Mouse (Mus musculus): ENCODE measurements around the gene Csk. TPM values are rescaled to one million over a fixed set of nuclear protein-coding genes. Genes with fewer than 3 reads are reported as not detected.

The Csk gene
- polyA plus RNA-seq, 1 experiment from 2014 or later, result 30.9 TPM

DNA sequence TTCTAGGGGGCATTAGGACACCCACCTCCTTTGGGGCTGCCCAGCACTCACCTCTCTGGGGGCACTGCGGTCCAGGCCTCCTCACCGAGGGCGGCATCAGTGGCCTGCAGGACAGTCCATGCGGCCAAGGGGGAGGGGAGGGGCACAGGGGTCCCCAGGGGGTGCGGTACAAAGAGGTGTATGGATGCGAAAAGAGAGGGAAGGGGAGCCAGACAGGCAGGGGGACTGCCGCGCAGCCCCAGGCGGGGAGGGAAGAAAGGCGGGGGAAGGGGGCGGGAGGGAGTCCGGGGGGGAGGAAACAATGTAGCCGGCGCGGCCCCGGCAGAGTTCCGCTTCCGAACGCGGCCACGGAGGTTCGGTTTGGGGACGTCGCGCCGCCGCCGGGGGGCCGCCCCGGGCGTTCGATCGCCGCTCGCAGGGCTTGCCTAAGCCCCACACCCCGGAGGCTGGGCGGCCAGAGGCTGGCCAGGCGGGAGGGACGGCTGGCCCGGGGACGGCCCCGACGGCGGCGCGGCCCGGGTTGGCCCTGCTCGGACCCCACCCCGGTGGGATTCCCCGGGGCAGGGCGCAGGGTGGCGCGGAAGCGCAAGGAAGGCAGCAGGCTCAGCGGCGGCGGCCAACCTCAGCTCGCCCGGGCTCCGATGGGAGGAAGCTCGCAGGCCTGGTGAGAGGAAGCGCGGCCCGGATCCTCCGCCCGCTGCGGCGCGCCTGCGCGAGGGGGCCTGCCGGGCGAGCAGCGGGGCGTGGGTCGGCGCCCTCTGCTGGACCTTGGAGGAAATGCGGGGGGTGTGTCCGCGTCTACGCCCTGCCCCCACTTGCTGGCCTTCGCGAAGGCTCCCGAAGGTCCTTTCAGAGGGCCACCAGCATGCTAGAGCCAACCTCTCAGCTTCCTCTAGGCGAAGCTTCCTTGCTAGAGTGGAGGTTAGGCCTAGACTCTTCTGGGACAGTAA lies 8.2 kb downstream of the Csk start:
- peaks cover 50% of the 10 kb centered on the region for H3K4me1 ChIP-seq (ENCODE audit: control insufficient read depth, insufficient read depth, low read length)
- ATAC-seq (ENCODE audit: insufficient number of reproducible peaks, insufficient read depth, low FRiP score, low read depth), result peak; percentile 78

DNA sequence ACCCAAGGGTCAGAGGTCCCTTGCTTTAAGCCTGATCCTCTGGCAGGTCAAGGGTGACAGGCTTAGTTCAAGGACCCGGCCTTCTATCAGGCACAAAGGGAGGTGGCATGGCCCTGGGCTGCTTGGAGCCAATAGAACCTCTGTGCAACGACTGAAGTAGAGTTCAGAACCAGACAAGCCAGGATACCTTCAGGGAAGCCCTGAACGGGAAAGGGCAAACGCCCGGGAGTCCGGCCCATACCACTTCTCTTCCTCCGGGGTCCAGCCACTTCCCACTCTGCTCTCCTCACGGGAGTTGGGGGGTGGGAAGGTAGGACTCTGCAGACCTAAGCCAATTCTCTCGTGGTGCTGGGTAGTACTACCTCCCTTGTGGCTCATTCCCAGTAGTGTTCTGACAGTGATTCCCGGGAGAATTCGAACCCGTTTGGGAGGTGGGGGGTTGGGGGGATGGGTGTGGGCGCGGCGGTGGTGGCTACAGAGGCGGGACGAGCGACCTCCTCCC lies 8.9 kb downstream of the Csk start:
- Histone ChIP-seq H3K36me3 (ENCODE audit: control insufficient read depth, insufficient read depth, low read length) (no peaks in the 10 kb centered on the region), H3K9ac (replicated peaks; ENCODE audit: low read depth, low read length) (peak overlapping the region; percentile 100), H3K4me3 (ENCODE audit: low read depth, low read length) (peak overlapping the region; percentile 95), H3K4me1 (ENCODE audit: control insufficient read depth, insufficient read depth, low read length) (peaks cover 57% of the 10 kb centered on the region), H3K9me3 (ENCODE audit: control insufficient read depth, low read depth, low read length) (no peaks in the 10 kb centered on the region), H3K27ac (ENCODE audit: low read length) (peak overlapping the region; percentile 97), H3K27me3 (ENCODE audit: control insufficient read depth, insufficient read depth, low read length) (no peaks in the 10 kb centered on the region), H3K4me2 (replicated peaks; ENCODE audit: low read depth, low read length) (peak overlapping the region; percentile 94)
- ATAC-seq (ENCODE audit: insufficient number of reproducible peaks, insufficient read depth, low FRiP score, low read depth), result no peak
- WGBS, result under 1% methylated on average over 18 of the region's 18 CpGs

More for the DNA sequence above, 8.2 kb downstream of the Csk start:
- under 1% methylated on average over 70 of the region's 85 CpGs for WGBS
- no peaks in the 10 kb centered on the region for H3K36me3 ChIP-seq (ENCODE audit: control insufficient read depth, insufficient read depth, low read length)
- H3K4me2 ChIP-seq (replicated peaks; ENCODE audit: low read depth, low read length), result peak overlapping the region; percentile 94
- no peaks in the 10 kb centered on the region for H3K27me3 ChIP-seq (ENCODE audit: control insufficient read depth, insufficient read depth, low read length)
- H3K9me3 ChIP-seq (ENCODE audit: control insufficient read depth, low read depth, low read length), result no peaks in the 10 kb centered on the region
- H3K27ac ChIP-seq (ENCODE audit: low read length), result peak overlapping the region; percentile 97
- H3K4me3 ChIP-seq (ENCODE audit: low read depth, low read length), result peak overlapping the region; percentile 95
- H3K9ac ChIP-seq (replicated peaks; ENCODE audit: low read depth, low read length), result peak overlapping the region; percentile 100

DNA sequence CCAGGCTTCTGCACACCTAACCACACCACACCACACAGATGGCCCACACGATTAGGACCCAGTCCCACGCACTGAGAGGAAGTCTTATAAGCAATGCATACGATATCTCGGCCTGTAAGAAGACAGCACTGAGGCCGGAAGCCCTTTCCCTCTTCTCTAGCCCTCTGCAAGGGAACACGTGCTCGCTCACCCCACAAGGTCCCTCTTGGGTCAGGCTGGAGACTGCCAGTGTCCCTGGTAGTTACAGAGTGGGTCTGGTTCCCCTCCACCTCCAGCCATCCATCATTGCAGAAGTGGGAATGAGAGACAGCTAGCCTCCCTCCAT lies 9.6 kb downstream of the Csk start:
- Histone ChIP-seq H3K4me1 (ENCODE audit: control insufficient read depth, insufficient read depth, low read length) (peaks cover 64% of the 10 kb centered on the region), H3K4me3 (ENCODE audit: low read depth, low read length) (peak overlapping the region; percentile 95), H3K27ac (ENCODE audit: low read length) (no peak overlapping the region; the same call in 1 of the 2 replicates), H3K4me2 (replicated peaks; ENCODE audit: low read depth, low read length) (peak overlapping the region; percentile 94), H3K9me3 (ENCODE audit: control insufficient read depth, low read depth, low read length) (no peaks in the 10 kb centered on the region), H3K27me3 (ENCODE audit: control insufficient read depth, insufficient read depth, low read length) (no peaks in the 10 kb centered on the region), H3K9ac (replicated peaks; ENCODE audit: low read depth, low read length) (peak overlapping the region; percentile 100; the same call in 1 of the 2 replicates), H3K36me3 (ENCODE audit: control insufficient read depth, insufficient read depth, low read length) (no peaks in the 10 kb centered on the region)
- ATAC-seq (ENCODE audit: insufficient number of reproducible peaks, insufficient read depth, low FRiP score, low read depth), result no peak
- WGBS, result 44% methylated on average over 7 of the region's 7 CpGs

DNA sequence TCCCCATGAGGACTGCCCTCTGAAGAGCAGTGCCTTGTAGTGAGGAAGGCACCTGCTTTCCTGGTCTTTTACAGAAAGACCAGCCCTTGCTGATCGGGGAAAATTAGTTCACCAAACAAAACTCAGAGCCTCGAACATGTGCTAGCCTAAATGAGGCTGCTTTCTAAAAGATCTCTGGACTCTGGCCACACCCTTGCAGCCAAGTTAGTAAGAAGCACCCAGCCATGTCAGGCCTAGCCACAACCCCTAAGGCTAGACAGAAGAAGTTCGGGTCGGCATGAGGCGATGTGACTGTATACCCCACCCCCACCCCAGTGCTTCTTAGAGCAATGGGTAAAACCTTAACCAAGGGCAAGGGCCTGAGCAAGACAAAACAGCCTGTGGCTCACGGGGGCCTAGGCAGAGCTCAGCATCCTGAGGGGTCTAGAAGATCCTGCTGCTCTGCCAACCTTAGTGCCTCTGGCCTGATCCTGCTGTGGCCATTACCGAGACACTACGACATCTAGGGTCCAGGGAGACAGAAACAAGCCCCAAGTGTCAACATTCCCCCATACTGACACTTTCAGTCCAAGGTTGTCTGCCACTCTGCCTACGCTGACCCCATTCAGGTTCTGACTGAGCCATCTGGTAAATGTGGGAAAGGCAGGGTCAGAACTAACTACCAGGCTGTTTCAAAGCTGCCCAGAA lies 10.1 kb downstream of the Csk start:
- 65% methylated on average over 9 of the region's 9 CpGs for WGBS
- no peaks in the 10 kb centered on the region for H3K9me3 ChIP-seq (ENCODE audit: control insufficient read depth, low read depth, low read length)
- 0 out of 2 replicates have a peak overlapping the region, but pooled peaks have one; percentile 100 for H3K9ac ChIP-seq (replicated peaks; ENCODE audit: low read depth, low read length)
- no peak for ATAC-seq (ENCODE audit: insufficient number of reproducible peaks, insufficient read depth, low FRiP score, low read depth)
- no peaks in the 10 kb centered on the region for H3K36me3 ChIP-seq (ENCODE audit: control insufficient read depth, insufficient read depth, low read length)
- H3K4me2 ChIP-seq (replicated peaks; ENCODE audit: low read depth, low read length), result peak overlapping the region; percentile 94
- no peaks in the 10 kb centered on the region for H3K27me3 ChIP-seq (ENCODE audit: control insufficient read depth, insufficient read depth, low read length)
- H3K4me1 ChIP-seq (ENCODE audit: control insufficient read depth, insufficient read depth, low read length), result peaks cover 69% of the 10 kb centered on the region
- peak overlapping the region; percentile 44; the same call in 1 of the 2 replicates for H3K27ac ChIP-seq (ENCODE audit: low read length)
- peak overlapping the region; percentile 95 for H3K4me3 ChIP-seq (ENCODE audit: low read depth, low read length)

DNA sequence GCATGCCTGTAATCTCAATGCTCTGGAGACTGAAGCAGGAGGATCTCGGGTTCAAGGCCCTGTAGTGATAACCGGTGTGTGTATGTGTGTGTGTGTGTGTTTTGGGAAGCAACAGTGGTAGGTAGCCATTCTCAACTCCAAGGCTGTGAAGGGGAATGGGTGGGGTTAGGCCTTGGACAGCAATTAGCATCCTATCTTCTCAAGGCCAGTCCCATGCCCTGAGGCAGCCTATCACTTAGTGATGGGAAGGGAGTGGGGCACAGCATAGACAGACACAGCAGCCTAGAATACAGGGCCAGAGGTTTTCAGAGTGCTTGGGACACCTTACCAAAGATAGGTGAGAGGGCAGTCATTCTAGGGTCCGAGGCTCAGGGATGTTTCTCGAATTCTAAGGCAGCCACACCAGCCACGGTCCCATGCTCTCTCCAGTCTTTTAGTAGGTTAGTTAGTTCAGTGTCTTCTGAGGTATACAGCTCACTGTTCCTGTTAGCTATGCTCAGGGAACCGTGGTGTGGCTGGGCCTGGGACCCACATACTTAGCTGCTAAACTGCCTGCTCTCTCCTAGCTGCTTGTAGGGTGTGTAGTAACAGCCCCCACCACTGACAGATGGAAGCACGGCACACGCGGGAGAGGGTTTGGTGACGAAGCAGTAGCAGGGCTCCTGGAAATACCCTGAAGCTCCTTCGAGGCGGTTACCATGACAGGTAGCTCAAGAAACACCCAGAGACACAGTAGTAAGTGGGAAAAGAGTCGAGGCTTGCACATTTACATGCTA lies 11.5 kb downstream of the Csk start:
- no peak for ATAC-seq (ENCODE audit: insufficient number of reproducible peaks, insufficient read depth, low FRiP score, low read depth)
- Histone ChIP-seq H3K4me1 (ENCODE audit: control insufficient read depth, insufficient read depth, low read length) (peaks cover 75% of the 10 kb centered on the region), H3K4me3 (ENCODE audit: low read depth, low read length) (no peak overlapping the region), H3K27me3 (ENCODE audit: control insufficient read depth, insufficient read depth, low read length) (no peaks in the 10 kb centered on the region), H3K27ac (ENCODE audit: low read length) (no peak overlapping the region), H3K9ac (replicated peaks; ENCODE audit: low read depth, low read length) (no peak overlapping the region), H3K9me3 (ENCODE audit: control insufficient read depth, low read depth, low read length) (no peaks in the 10 kb centered on the region), H3K36me3 (ENCODE audit: control insufficient read depth, insufficient read depth, low read length) (no peaks in the 10 kb centered on the region), H3K4me2 (replicated peaks; ENCODE audit: low read depth, low read length) (no peak overlapping the region; the same call in 1 of the 2 replicates)
- 85% methylated on average over 13 of the region's 13 CpGs for WGBS

DNA sequence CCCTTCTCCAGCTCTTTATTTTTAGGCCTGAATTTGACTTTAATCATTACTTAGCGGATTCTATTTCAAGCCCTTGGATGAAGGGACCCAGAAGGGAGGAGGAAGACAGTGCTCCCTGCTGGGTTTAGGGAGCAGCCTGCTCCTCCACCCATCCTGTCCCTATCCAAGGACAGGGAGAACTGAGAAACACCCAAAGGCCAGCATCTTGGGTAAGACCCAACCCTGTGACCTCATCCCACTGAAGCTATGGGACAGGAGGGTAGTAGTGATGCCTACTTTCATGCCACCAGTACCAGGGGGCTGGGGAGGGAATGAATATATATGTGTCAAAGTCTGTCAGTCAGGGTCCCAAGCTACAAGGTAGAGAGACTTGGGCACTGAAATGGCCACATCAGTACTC lies 12.4 kb downstream of the Csk start:
- Histone ChIP-seq H3K27me3 (ENCODE audit: control insufficient read depth, insufficient read depth, low read length) (no peaks in the 10 kb centered on the region), H3K4me3 (ENCODE audit: low read depth, low read length) (no peak overlapping the region), H3K9me3 (ENCODE audit: control insufficient read depth, low read depth, low read length) (no peaks in the 10 kb centered on the region), H3K27ac (ENCODE audit: low read length) (peak overlapping the region; percentile 87), H3K4me1 (ENCODE audit: control insufficient read depth, insufficient read depth, low read length) (peaks cover 74% of the 10 kb centered on the region), H3K4me2 (replicated peaks; ENCODE audit: low read depth, low read length) (peak overlapping the region; percentile 41; the same call in 1 of the 2 replicates), H3K9ac (replicated peaks; ENCODE audit: low read depth, low read length) (peak overlapping the region; percentile 2; the same call in 1 of the 2 replicates), H3K36me3 (ENCODE audit: control insufficient read depth, insufficient read depth, low read length) (no peaks in the 10 kb centered on the region)
- no peak for ATAC-seq (ENCODE audit: insufficient number of reproducible peaks, insufficient read depth, low FRiP score, low read depth)
- 94% methylated on average over 1 of the region's 1 CpGs for WGBS

DNA sequence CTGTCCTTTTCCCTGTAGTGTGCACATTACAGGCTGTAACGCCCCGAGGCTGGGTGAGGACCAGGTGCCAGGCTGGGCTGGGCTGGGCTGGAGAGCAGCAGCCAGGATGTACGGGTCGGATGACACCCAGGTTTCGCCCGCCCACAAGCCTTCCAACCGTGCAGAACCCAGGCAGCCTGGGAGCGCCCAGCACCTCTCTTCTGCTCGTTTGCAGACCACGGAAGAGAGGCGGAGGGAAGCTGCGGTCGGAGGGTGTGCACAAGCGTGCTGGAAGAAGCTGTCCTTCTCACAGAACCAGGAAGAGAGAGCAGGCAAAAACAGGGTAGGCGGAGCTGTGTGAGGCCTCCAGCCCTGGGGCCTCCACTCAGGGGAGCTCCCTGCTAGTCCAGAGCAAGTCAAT lies 13.0 kb downstream of the Csk start:
- peak overlapping the region; percentile 28; the same call in 1 of the 2 replicates for H3K9ac ChIP-seq (replicated peaks; ENCODE audit: low read depth, low read length)
- peaks cover 74% of the 10 kb centered on the region for H3K4me1 ChIP-seq (ENCODE audit: control insufficient read depth, insufficient read depth, low read length)
- H3K9me3 ChIP-seq (ENCODE audit: control insufficient read depth, low read depth, low read length), result no peaks in the 10 kb centered on the region
- 10% methylated on average over 15 of the region's 15 CpGs for WGBS
- H3K27me3 ChIP-seq (ENCODE audit: control insufficient read depth, insufficient read depth, low read length), result no peaks in the 10 kb centered on the region
- H3K36me3 ChIP-seq (ENCODE audit: control insufficient read depth, insufficient read depth, low read length), result no peaks in the 10 kb centered on the region
- peak overlapping the region; percentile 41 for H3K4me2 ChIP-seq (replicated peaks; ENCODE audit: low read depth, low read length)
- ATAC-seq (ENCODE audit: insufficient number of reproducible peaks, insufficient read depth, low FRiP score, low read depth), result peak; percentile 66
- H3K4me3 ChIP-seq (ENCODE audit: low read depth, low read length), result peak overlapping the region; percentile 19; the same call in 1 of the 2 replicates
- peak overlapping the region; percentile 87 for H3K27ac ChIP-seq (ENCODE audit: low read length)
